Mouse (Mus musculus): ENCODE results near the gene Mamstr. TPM values are rescaled to one million over a fixed set of nuclear protein-coding genes. Genes with fewer than 3 reads are reported as not detected.
A peak's percentile ranks its signal among the peaks of the same experiment; 100 is the strongest.

Mamstr gene
- polyA plus RNA-seq, 1 experiment from 2014 or later = 3.1 TPM

GRCm38 (mm10) chr7:45689800-45690199, 50.0 kb downstream of the Mamstr start:
- no peaks in the 10 kb centered on the region for H3K36me3 ChIP-seq (replicated peaks)
- H3K4me1 ChIP-seq = peaks cover 64% of the 10 kb centered on the region
- 75% methylated on average over 11 of the region's 11 CpGs for WGBS
- no peak overlapping the region for H3K4me3 ChIP-seq
- H3K27me3 ChIP-seq (replicated peaks; ENCODE audit: low read depth, poor library complexity, severe bottlenecking) = peaks cover 14% of the 10 kb centered on the region; the same call in 1 of the 2 replicates
- no peak for DNase-seq (ENCODE audit: low spot score)
- H3K27ac ChIP-seq (replicated peaks) = 0 out of 2 replicates have a peak overlapping the region, but pooled peaks have one; percentile 26
- no peaks in the 10 kb centered on the region for H3K9me3 ChIP-seq

GRCm38 (mm10) chr7:45692364-45692763, 52.6 kb downstream of the Mamstr start:
- H3K27me3 ChIP-seq (replicated peaks; ENCODE audit: low read depth, poor library complexity, severe bottlenecking) = 0 out of 2 replicates have a peak, but pooled peaks cover 6% of the 10 kb centered on the region
- DNase-seq (ENCODE audit: low spot score) = no peak

DNA sequence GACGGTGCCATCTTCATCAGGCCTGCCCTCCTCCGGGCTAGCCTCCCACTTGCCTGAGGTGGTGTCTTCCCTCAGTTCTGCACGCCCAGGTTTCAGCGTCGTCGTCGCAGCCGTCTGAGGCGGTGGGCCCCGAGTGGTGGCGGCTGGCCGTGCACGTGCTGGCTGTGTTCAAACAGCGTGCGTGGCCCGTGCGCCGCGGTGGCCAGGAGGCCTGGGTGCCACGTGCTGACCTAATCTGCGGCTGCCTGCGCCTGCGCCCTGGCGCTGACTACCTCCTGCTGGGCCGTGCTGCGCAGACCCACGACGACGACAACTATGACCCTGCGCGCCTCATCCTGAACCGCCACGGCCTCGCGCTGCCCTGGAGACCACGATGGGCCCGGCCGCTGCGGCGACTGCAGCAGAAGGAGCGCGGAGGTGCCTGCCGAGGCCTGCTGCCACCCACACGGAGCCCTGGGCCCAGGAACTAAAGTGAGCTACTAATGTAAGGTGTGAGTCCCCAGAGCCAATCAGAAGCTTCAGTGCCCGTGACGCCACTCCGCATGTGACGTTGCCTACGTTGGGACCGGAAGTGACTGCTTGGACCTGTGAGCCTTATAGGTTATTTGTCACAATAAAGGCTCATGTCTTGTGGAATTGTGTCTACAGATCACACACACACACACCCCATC, 54.3 kb downstream of the Mamstr start, which contains the start of gene Sec1:
TSS of gene Sec1 (minus strand) at position 482 of the 671 bp plus-strand sequence.
- Histone ChIP-seq H3K27me3 (replicated peaks; ENCODE audit: low read depth, poor library complexity, severe bottlenecking) (peaks cover 19% of the 10 kb centered on the region), H3K9me3 (no peaks in the 10 kb centered on the region), H3K27ac (replicated peaks) (peak within 1 kb of the TSS; percentile 54), H3K4me3 (no peak within 1 kb of the TSS), H3K36me3 (replicated peaks) (no peaks in the 10 kb centered on the region), H3K4me1 (peaks cover 45% of the 10 kb centered on the region)
- no peak for DNase-seq (ENCODE audit: low spot score)
- 88% methylated on average over 50 of the region's 50 CpGs for WGBS

More at GRCm38 (mm10) chr7:45692364-45692763, 52.6 kb downstream of the Mamstr start:
- Histone ChIP-seq H3K27ac (replicated peaks) (0 out of 2 replicates have a peak overlapping the region, but pooled peaks have one; percentile 44), H3K4me3 (no peak overlapping the region), H3K4me1 (peaks cover 49% of the 10 kb centered on the region), H3K36me3 (replicated peaks) (no peaks in the 10 kb centered on the region), H3K9me3 (no peaks in the 10 kb centered on the region)
- 87% methylated on average over 2 of the region's 2 CpGs for WGBS

GRCm38 (mm10) chr7:45695098-45695497, 55.3 kb downstream of the Mamstr start:
- H3K27ac ChIP-seq (replicated peaks) = peak overlapping the region; percentile 54; the same call in 1 of the 2 replicates
- peaks cover 45% of the 10 kb centered on the region for H3K4me1 ChIP-seq
- H3K36me3 ChIP-seq (replicated peaks) = no peaks in the 10 kb centered on the region
- peak; percentile 68 for DNase-seq (ENCODE audit: low spot score)
- H3K4me3 ChIP-seq = no peak overlapping the region
- 18% methylated on average over 6 of the region's 6 CpGs for WGBS
- no peaks in the 10 kb centered on the region for H3K9me3 ChIP-seq
- peaks cover 29% of the 10 kb centered on the region for H3K27me3 ChIP-seq (replicated peaks; ENCODE audit: low read depth, poor library complexity, severe bottlenecking)

Other genes starting within 250 kb of the Mamstr start
- gene Snrnp70, start 244.2 kb upstream of the Mamstr start, polyA plus RNA-seq (2016; fragmentation: Nextera tagmentation; extraction: Ambion mirVana) = 285 and 287 TPM in 2 replicates
- gene Kcna7, start 234.3 kb upstream of the Mamstr start, polyA plus RNA-seq (2016; fragmentation: Nextera tagmentation; extraction: Ambion mirVana) = 0.06 TPM in 1 of 2 replicates, not detected in the other
- 2.8 TPM in 2 replicates for gene Ntf5, start 226.3 kb upstream of the Mamstr start, polyA plus RNA-seq (2016; fragmentation: Nextera tagmentation; extraction: Ambion mirVana)
- gene Lhb, start 219.2 kb upstream of the Mamstr start, polyA plus RNA-seq (2016; fragmentation: Nextera tagmentation; extraction: Ambion mirVana) = 0.24 and 0.70 TPM in 2 replicates
- 44.2 and 45.5 TPM in 2 replicates for gene Gys1, start 205.1 kb upstream of the Mamstr start, polyA plus RNA-seq (2016; fragmentation: Nextera tagmentation; extraction: Ambion mirVana)
- 227 TPM in 2 replicates for gene Ruvbl2, start 201.9 kb upstream of the Mamstr start, polyA plus RNA-seq (2016; fragmentation: Nextera tagmentation; extraction: Ambion mirVana)
- gene Ftl1, start 180.1 kb upstream of the Mamstr start, polyA plus RNA-seq (2016; fragmentation: Nextera tagmentation; extraction: Ambion mirVana) = 5,460 and 5,734 TPM in 2 replicates
- gene Bax, start 173.1 kb upstream of the Mamstr start, polyA plus RNA-seq (2016; fragmentation: Nextera tagmentation; extraction: Ambion mirVana) = 243 and 247 TPM in 2 replicates
- gene Tulp2, start 158.1 kb upstream of the Mamstr start, polyA plus RNA-seq (2016; fragmentation: Nextera tagmentation; extraction: Ambion mirVana) = 0.93 and 1.4 TPM in 2 replicates
- gene Gm45808, start 153.2 kb upstream of the Mamstr start, polyA plus RNA-seq (2016; fragmentation: Nextera tagmentation; extraction: Ambion mirVana) = not detected in 2 replicates
- gene Dhdh, start 151.2 kb upstream of the Mamstr start, polyA plus RNA-seq (2016; fragmentation: Nextera tagmentation; extraction: Ambion mirVana) = 5.7 and 7.4 TPM in 2 replicates
- gene Nucb1, start 129.6 kb upstream of the Mamstr start, polyA plus RNA-seq (2016; fragmentation: Nextera tagmentation; extraction: Ambion mirVana) = 115 and 123 TPM in 2 replicates
- 18.6 and 21.6 TPM in 2 replicates for gene Ppp1r15a, start 113.7 kb upstream of the Mamstr start, polyA plus RNA-seq (2016; fragmentation: Nextera tagmentation; extraction: Ambion mirVana)
- 1.9 and 2.3 TPM in 2 replicates for gene Plekha4, start 113.6 kb upstream of the Mamstr start, polyA plus RNA-seq (2016; fragmentation: Nextera tagmentation; extraction: Ambion mirVana)
- gene Hsd17b14, start 85.1 kb upstream of the Mamstr start, polyA plus RNA-seq (2016; fragmentation: Nextera tagmentation; extraction: Ambion mirVana) = 0.87 and 0.92 TPM in 2 replicates
- gene Bcat2, start 69.8 kb upstream of the Mamstr start, polyA plus RNA-seq (2016; fragmentation: Nextera tagmentation; extraction: Ambion mirVana) = 51.1 and 51.9 TPM in 2 replicates
- gene Fgf21, start 24.5 kb upstream of the Mamstr start, polyA plus RNA-seq (2016; fragmentation: Nextera tagmentation; extraction: Ambion mirVana) = not detected in 2 replicates
- gene Fut1, start 22.7 kb upstream of the Mamstr start, polyA plus RNA-seq (2016; fragmentation: Nextera tagmentation; extraction: Ambion mirVana) = 0.07 and 0.44 TPM in 2 replicates
- 0.07 and 0.10 TPM in 2 replicates for gene Izumo1, start 18.2 kb upstream of the Mamstr start, polyA plus RNA-seq (2016; fragmentation: Nextera tagmentation; extraction: Ambion mirVana)
- gene Rasip1, start 12.5 kb upstream of the Mamstr start, polyA plus RNA-seq (2016; fragmentation: Nextera tagmentation; extraction: Ambion mirVana) = 6.5 and 6.8 TPM in 2 replicates
- 0.07 and 0.16 TPM in 2 replicates for gene Fut2, start 26.4 kb downstream of the Mamstr start, polyA plus RNA-seq (2016; fragmentation: Nextera tagmentation; extraction: Ambion mirVana)
- 0.28 and 0.42 TPM in 2 replicates for gene Ntn5, start 44.0 kb downstream of the Mamstr start, polyA plus RNA-seq (2016; fragmentation: Nextera tagmentation; extraction: Ambion mirVana)
- 0.55 and 0.64 TPM in 2 replicates for gene Sec1, start 54.4 kb downstream of the Mamstr start, polyA plus RNA-seq (2016; fragmentation: Nextera tagmentation; extraction: Ambion mirVana)
- 8.5 and 9.1 TPM in 2 replicates for gene Car11, start 59.9 kb downstream of the Mamstr start, polyA plus RNA-seq (2016; fragmentation: Nextera tagmentation; extraction: Ambion mirVana)
- gene Dbp, start 65.1 kb downstream of the Mamstr start, polyA plus RNA-seq (2016; fragmentation: Nextera tagmentation; extraction: Ambion mirVana) = 3.6 and 4.3 TPM in 2 replicates
- 1,168 and 1,206 TPM in 2 replicates for gene Rpl18, start 75.5 kb downstream of the Mamstr start, polyA plus RNA-seq (2016; fragmentation: Nextera tagmentation; extraction: Ambion mirVana)
- 41.5 and 42.1 TPM in 2 replicates for gene Sphk2, start 78.0 kb downstream of the Mamstr start, polyA plus RNA-seq (2016; fragmentation: Nextera tagmentation; extraction: Ambion mirVana)
- 1.8 and 2.2 TPM in 2 replicates for gene Fam83e, start 81.2 kb downstream of the Mamstr start, polyA plus RNA-seq (2016; fragmentation: Nextera tagmentation; extraction: Ambion mirVana)
- 0.22 TPM in 1 of 2 replicates, not detected in the other for gene Spaca4, start 85.8 kb downstream of the Mamstr start, polyA plus RNA-seq (2016; fragmentation: Nextera tagmentation; extraction: Ambion mirVana)
- 2.1 and 3.0 TPM in 2 replicates for gene Lmtk3, start 143.8 kb downstream of the Mamstr start, polyA plus RNA-seq (2016; fragmentation: Nextera tagmentation; extraction: Ambion mirVana)
- 1.6 and 1.7 TPM in 2 replicates for gene Sult2b1, start 144.7 kb downstream of the Mamstr start, polyA plus RNA-seq (2016; fragmentation: Nextera tagmentation; extraction: Ambion mirVana)
- 157 and 161 TPM in 2 replicates for gene Cyth2, start 174.6 kb downstream of the Mamstr start, polyA plus RNA-seq (2016; fragmentation: Nextera tagmentation; extraction: Ambion mirVana)
- gene Kcnj14, start 184.8 kb downstream of the Mamstr start, polyA plus RNA-seq (2016; fragmentation: Nextera tagmentation; extraction: Ambion mirVana) = 0.88 and 1.5 TPM in 2 replicates
- gene Grwd1, start 191.0 kb downstream of the Mamstr start, polyA plus RNA-seq (2016; fragmentation: Nextera tagmentation; extraction: Ambion mirVana) = 127 and 132 TPM in 2 replicates
- 30.4 and 36.6 TPM in 2 replicates for gene Kdelr1, start 232.8 kb downstream of the Mamstr start, polyA plus RNA-seq (2016; fragmentation: Nextera tagmentation; extraction: Ambion mirVana)
- gene Grin2d, start 238.4 kb downstream of the Mamstr start, polyA plus RNA-seq (2016; fragmentation: Nextera tagmentation; extraction: Ambion mirVana) = 0.09 and 0.20 TPM in 2 replicates

All from embryonic facial prominence, embryonic 10.5 days (tissue).